Mouse (Mus musculus) intestine, postnatal 0 days (tissue): Measurements from ENCODE around the gene Zdbf2. TPM values are rescaled to one million over a fixed set of nuclear protein-coding genes. Genes with fewer than 3 reads are reported as not detected.
"Not testable (repeated sequence)": the region's sequence is repeated elsewhere in the genome, so short reads cannot be mapped to it uniquely, and the experiment has no call there.

Experiments
- ATAC-seq: fragments of 200-750 bp; cut with Nextera tagmentation; 2 replicates; pipeline ENCODE4 v1.8.0; 2017; ENCODE audit warnings: mild to moderate bottlenecking, moderate TSS enrichment, moderate library complexity
- H3K27ac ChIP-seq: fragments of 300-500 bp; sonication (generic); 2 replicates; pipeline ENCODE4 v1.5.1; 2014; ENCODE audit warnings: mild to moderate bottlenecking, low read depth, low read length, moderate library complexity
- H3K27me3 ChIP-seq: fragments of 300-500 bp; sonication (generic); replicated peaks from 2 replicates; pipeline ENCODE4 v1.6.1; 2014; ENCODE audit warnings: low read length, mixed read lengths; ENCODE audit not compliant: control insufficient read depth, insufficient read depth
- H3K36me3 ChIP-seq: fragments of 300-500 bp; sonication (generic); 2 replicates; pipeline ENCODE4 v1.6.1; 2014; ENCODE audit warnings: mild to moderate bottlenecking, moderate library complexity; ENCODE audit not compliant: control insufficient read depth, insufficient read depth
- H3K4me1 ChIP-seq: fragments of 300-500 bp; sonication (generic); replicated peaks from 2 replicates; pipeline ENCODE4 v1.6.1; 2014; ENCODE audit warnings: antibody characterized with exemption, low read length, mixed read lengths; ENCODE audit not compliant: control insufficient read depth, insufficient read depth
- H3K4me2 ChIP-seq: fragments of 300-500 bp; sonication (generic); replicated peaks from 2 replicates; pipeline ENCODE4 v1.6.1; 2014; ENCODE audit warnings: low read depth, mild to moderate bottlenecking, moderate library complexity
- H3K4me3 ChIP-seq: fragments of 300-500 bp; sonication (generic); 2 replicates; pipeline ENCODE4 v1.5.1; 2014; ENCODE audit warnings: low read depth, low read length
- H3K9ac ChIP-seq: fragments of 300-500 bp; sonication (generic); 2 replicates; pipeline ENCODE4 v1.6.1; 2014; ENCODE audit warnings: mild to moderate bottlenecking, low read depth, low read length
- H3K9me3 ChIP-seq: fragments of 300-500 bp; sonication (generic); 2 replicates; pipeline ENCODE4 v1.6.1; 2016; ENCODE audit warnings: mixed run types; ENCODE audit not compliant: control insufficient read depth
- CTCF ChIP-seq: sonication (generic); IDR thresholded peaks from 2 replicates; pipeline ENCODE4 v1.5.1; 2016; ENCODE audit warnings: low read depth, mild to moderate bottlenecking, control low read depth, antibody characterized with exemption, moderate library complexity
- WGBS: fragments of 180-500 bp; shearing (Covaris S2); extraction: QIAGEN DNeasy Blood & Tissue Kit; methylation state at CpG from one replicate; pipeline ENCODE4 v1.1.7; 2014; 5-methylcytosine and 5-hydroxymethylcytosine counted together
- microRNA-seq: library from miRNA; unstranded; fragments of <30 nt; microRNA quantifications from one replicate; pipeline ENCODE4, GENCODE M21; 2016
- polyA plus RNA-seq: library from polyadenylated mRNA; unstranded; fragments of >200 nt; fragmentation: Nextera tagmentation; extraction: Ambion mirVana; gene quantifications from 2 replicates; pipeline ENCODE4 v1.2.1, GENCODE M21; 2015

Zdbf2 gene
- polyA plus RNA-seq, 1 experiment from 2014 or later, result 1.9 TPM

- Histone ChIP-seq H3K9ac (no peak overlapping the region), H3K36me3 (no peaks in the 10 kb centered on the region), H3K4me3 (no peak overlapping the region), H3K9me3 (no peaks in the 10 kb centered on the region), H3K27me3 (peaks cover 7% of the 10 kb centered on the region; the same call in 1 of the 2 replicates), H3K4me2 (no peak overlapping the region), H3K27ac (no peak overlapping the region), H3K4me1 (no peaks in the 10 kb centered on the region)
- no peak for ATAC-seq
- 48% methylated on average over 18 of the region's 18 CpGs for WGBS
- TF ChIP-seq CTCF, result no peak
Measured at GRCm38 (mm10) chr1:63309661-63310060, 36.6 kb downstream of the Zdbf2 start.

- not testable (repeated sequence) for H3K4me3 ChIP-seq, ATAC-seq
Measured at GRCm38 (mm10) chr1:63323565-63324132, 50.6 kb downstream of the Zdbf2 start.

More at GRCm38 (mm10) chr1:63323565-63324132, 50.6 kb downstream of the Zdbf2 start:
- H3K27me3 ChIP-seq, H3K4me1 ChIP-seq, H3K4me2 ChIP-seq, H3K9me3 ChIP-seq, H3K27ac ChIP-seq, H3K9ac ChIP-seq, H3K36me3 ChIP-seq: not testable (repeated sequence)
- 39% methylated on average over 12 of the region's 12 CpGs for WGBS

Small RNAs within 50 kb of the gene (microRNA-seq; reads per million reads assigned to microRNA genes)
- gene Gm24513, result not detected

Other genes with a start within 250 kb of the Zdbf2 start
- 5.7 and 6.7 TPM in 2 replicates for gene Ino80d, start 158.6 kb upstream of the Zdbf2 start, polyA plus RNA-seq
- gene Eef1b2, start 96.4 kb upstream of the Zdbf2 start, polyA plus RNA-seq, result 316 and 324 TPM in 2 replicates
- gene Ndufs1, start 96.4 kb upstream of the Zdbf2 start, polyA plus RNA-seq, result 124 and 129 TPM in 2 replicates
- gene Gpr1, start 58.7 kb upstream of the Zdbf2 start, polyA plus RNA-seq, result 0.08 TPM in 2 replicates
- gene Adam23, start 172.6 kb downstream of the Zdbf2 start, polyA plus RNA-seq, result 1.2 and 1.3 TPM in 2 replicates